Mouse (Mus musculus) lung, embryonic 14.5 days (tissue): ENCODE measurements around the gene Gm10490. TPM values are rescaled to one million over a fixed set of nuclear protein-coding genes. Genes with fewer than 3 reads are reported as not detected.
"Not testable (repeated sequence)": the region's sequence is repeated elsewhere in the genome, so short reads cannot be mapped to it uniquely, and the experiment has no call there.

Source experiments
- ATAC-seq: fragments of 200-750 bp; cut with Nextera tagmentation; 2 replicates; pipeline ENCODE4 v1.8.0; 2017; ENCODE audit warnings: mild to moderate bottlenecking, moderate TSS enrichment, moderate library complexity; ENCODE audit not compliant: insufficient read depth
- DNase-seq: peaks from one replicate; pipeline ENCODE4 v3.0.0-alpha.2; 2015
- H3K27ac ChIP-seq: fragments of 300-500 bp; sonication (generic); 2 replicates; pipeline ENCODE4 v1.5.1; 2014; ENCODE audit warnings: low read depth, mild to moderate bottlenecking, moderate library complexity
- H3K27me3 ChIP-seq: fragments of 300-500 bp; sonication (generic); 2 replicates; pipeline ENCODE4 v1.6.1; 2014; ENCODE audit warnings: low read length, control low read depth; ENCODE audit not compliant: insufficient read depth
- H3K36me3 ChIP-seq: fragments of 300-500 bp; sonication (generic); 2 replicates; pipeline ENCODE4 v1.6.1; 2014; ENCODE audit warnings: control low read depth; ENCODE audit not compliant: insufficient read depth
- H3K4me1 ChIP-seq: fragments of 300-500 bp; sonication (generic); 2 replicates; pipeline ENCODE4 v1.6.1; 2014; ENCODE audit warnings: antibody characterized with exemption, control low read depth; ENCODE audit not compliant: insufficient read depth
- H3K4me2 ChIP-seq: fragments of 300-500 bp; sonication (generic); 2 replicates; pipeline ENCODE4 v1.6.1; 2014; ENCODE audit warnings: mild to moderate bottlenecking
- H3K4me3 ChIP-seq: fragments of 300-500 bp; sonication (generic); 2 replicates; pipeline ENCODE4 v1.5.1; 2014; ENCODE audit warnings: low read depth, low read length
- H3K9ac ChIP-seq: fragments of 300-500 bp; sonication (generic); 2 replicates; pipeline ENCODE4 v1.6.1; 2014
- H3K9me3 ChIP-seq: fragments of 300-500 bp; sonication (generic); 2 replicates; pipeline ENCODE4 v1.6.1; 2016; ENCODE audit warnings: low read depth, low read length, control low read depth
- CTCF ChIP-seq: IDR thresholded peaks from 2 replicates; pipeline ENCODE4 v1.5.1; 2016; ENCODE audit warnings: antibody characterized with exemption, low read depth
- WGBS: fragments of 180-500 bp; shearing (Covaris S2); extraction: QIAGEN DNeasy Blood & Tissue Kit; methylation state at CpG from one replicate; pipeline ENCODE4 v1.1.7; 2014; 5-methylcytosine and 5-hydroxymethylcytosine counted together
- polyA plus RNA-seq: library from polyadenylated mRNA; unstranded; fragments of >200 nt; fragmentation: Nextera tagmentation; extraction: Ambion mirVana; gene quantifications from 2 replicates; pipeline ENCODE4 v1.2.1, GENCODE M21; 2014

The Gm10490 gene
- polyA plus RNA-seq, 1 experiment from 2014 or later, result not detected

DNA sequence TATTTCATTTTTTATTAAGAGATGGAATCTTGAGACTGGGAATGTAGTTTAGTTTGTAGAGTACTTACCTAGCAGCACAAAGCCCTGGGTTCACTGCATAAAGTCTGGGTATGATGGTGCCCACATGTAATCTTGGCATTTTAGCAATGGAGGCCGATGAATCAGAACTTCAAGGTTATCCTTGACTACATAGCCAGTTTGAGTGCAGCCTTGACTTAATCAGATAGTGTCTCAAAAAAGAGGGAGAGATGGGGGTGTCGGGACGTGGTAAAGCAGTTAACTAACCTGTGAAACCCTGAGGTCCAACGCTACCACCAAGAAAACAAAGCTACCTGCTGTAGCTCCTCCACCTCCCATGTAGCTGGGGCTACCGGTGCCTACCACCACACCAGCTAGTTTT is 4.9 kb upstream of the Gm10490 start:
- WGBS, result 93% methylated on average over 5 of the region's 5 CpGs
- no peaks in the 10 kb centered on the region for H3K4me1 ChIP-seq
- no peaks in the 10 kb centered on the region for H3K9me3 ChIP-seq
- DNase-seq (no peak), ATAC-seq (no peak)
- H3K36me3 ChIP-seq, result 0 out of 2 replicates have a peak, but pooled peaks cover 7% of the 10 kb centered on the region
- no peak overlapping the region for H3K27ac ChIP-seq
- H3K4me2 ChIP-seq, result no peak overlapping the region
- H3K27me3 ChIP-seq, result no peaks in the 10 kb centered on the region
- no peak overlapping the region for H3K4me3 ChIP-seq
- no peak overlapping the region for H3K9ac ChIP-seq
- TF ChIP-seq CTCF, result no peak

DNA sequence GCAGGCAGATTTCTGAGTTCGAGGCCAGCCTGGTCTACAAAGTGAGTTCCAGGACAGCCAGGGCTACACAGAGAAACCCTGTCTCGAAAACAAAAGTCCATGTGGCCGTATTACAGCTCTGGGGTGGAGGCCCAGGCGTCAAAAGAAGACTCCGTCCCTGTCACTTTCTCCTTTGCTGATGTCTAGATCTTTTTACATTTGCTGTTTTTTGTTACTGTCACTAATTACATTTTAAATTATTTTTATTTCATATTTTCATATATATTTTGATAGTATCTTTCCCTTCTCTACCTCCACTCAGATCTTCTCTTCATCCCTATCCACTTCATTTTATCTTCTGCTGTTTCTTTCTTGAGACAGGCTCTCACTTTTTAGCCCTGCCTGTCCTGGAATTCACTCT is 1.6 kb upstream of the Gm10490 start, which contains the start of gene Gm10491:
TSS of gene Gm10491 (minus strand) at position 101 of the 400 bp plus-strand sequence.
- ATAC-seq (no peak), DNase-seq (no peak)
- Histone ChIP-seq H3K27ac (no peak within 1 kb of the TSS), H3K9ac (no peak within 1 kb of the TSS), H3K4me2 (no peak within 1 kb of the TSS), H3K4me3 (no peak within 1 kb of the TSS), H3K27me3 (no peaks in the 10 kb centered on the region), H3K9me3 (no peaks in the 10 kb centered on the region), H3K4me1 (no peaks in the 10 kb centered on the region), H3K36me3 (0 out of 2 replicates have a peak, but pooled peaks cover 7% of the 10 kb centered on the region)
- TF ChIP-seq CTCF, result no peak
- WGBS, result 85% methylated on average over 5 of the region's 5 CpGs

- ATAC-seq, result no peak
- no peak overlapping the region for H3K27ac ChIP-seq
- H3K4me2 ChIP-seq, result no peak overlapping the region
- peak; percentile 4; the same call in 1 of the 2 replicates for TF ChIP-seq CTCF
- H3K4me1 ChIP-seq, result no peaks in the 10 kb centered on the region
- H3K36me3 ChIP-seq, result no peaks in the 10 kb centered on the region
- WGBS, result 59% methylated on average over 6 of the region's 6 CpGs
- no peak overlapping the region for H3K4me3 ChIP-seq
- no peaks in the 10 kb centered on the region for H3K9me3 ChIP-seq
- no peak for DNase-seq
- H3K27me3 ChIP-seq, result no peaks in the 10 kb centered on the region
- no peak overlapping the region for H3K9ac ChIP-seq
Observed at GRCm38 (mm10) chrX:7910473-7910872, 1.1 kb downstream of the Gm10490 start.

DNA sequence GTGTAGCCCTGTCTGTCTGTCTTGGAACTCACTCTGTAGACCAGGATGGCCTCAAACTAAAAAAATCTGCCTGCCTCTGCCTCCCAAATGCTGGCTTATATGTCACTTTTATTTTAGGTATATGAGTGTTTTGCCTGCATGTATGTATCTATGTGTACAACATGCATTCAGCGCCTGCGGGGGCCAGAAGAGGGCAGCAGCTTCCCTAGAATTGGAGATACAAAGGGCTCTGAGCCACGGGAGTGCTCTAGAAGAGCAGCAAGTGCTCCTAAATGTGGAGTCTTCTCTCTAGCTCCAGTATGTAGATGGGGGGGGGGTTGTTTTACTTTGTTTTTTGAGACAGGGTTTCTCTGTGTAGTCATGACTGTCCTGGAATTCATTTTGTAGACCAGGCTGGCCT is 6.3 kb downstream of the Gm10490 start:
- not testable (repeated sequence) for H3K27ac ChIP-seq, H3K9ac ChIP-seq, H3K4me3 ChIP-seq, H3K4me1 ChIP-seq, H3K4me2 ChIP-seq, ATAC-seq, H3K36me3 ChIP-seq, H3K9me3 ChIP-seq
- peak; percentile 8 for DNase-seq
- 15% methylated on average over 3 of the region's 3 CpGs for WGBS
- H3K27me3 ChIP-seq, result peaks cover 11% of the 10 kb centered on the region

DNA sequence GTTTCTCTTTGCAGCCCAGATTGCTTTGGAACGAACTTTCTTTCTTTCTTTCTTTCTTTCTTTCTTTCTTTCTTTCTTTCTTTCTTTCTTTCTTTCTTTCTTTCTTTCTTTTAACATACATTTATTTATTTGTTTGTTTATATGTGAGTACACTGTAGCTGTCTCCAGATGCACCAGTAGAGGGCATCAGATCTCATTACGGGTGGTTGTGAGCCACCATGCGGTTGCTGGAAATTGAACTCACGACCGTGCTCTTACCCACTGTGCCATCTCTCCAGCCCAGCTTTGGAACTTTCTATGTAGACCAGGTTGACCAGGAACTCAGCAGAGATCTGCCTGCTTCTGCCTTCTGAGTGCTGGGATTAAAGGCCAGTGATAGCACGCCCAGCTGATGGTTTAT is 8.6 kb downstream of the Gm10490 start:
- WGBS, result 68% methylated on average over 6 of the region's 6 CpGs
- not testable (repeated sequence) for DNase-seq, H3K9me3 ChIP-seq, H3K9ac ChIP-seq, H3K27ac ChIP-seq, H3K4me1 ChIP-seq, H3K4me3 ChIP-seq, ATAC-seq, H3K4me2 ChIP-seq, H3K36me3 ChIP-seq
- peaks cover 32% of the 10 kb centered on the region for H3K27me3 ChIP-seq

DNA sequence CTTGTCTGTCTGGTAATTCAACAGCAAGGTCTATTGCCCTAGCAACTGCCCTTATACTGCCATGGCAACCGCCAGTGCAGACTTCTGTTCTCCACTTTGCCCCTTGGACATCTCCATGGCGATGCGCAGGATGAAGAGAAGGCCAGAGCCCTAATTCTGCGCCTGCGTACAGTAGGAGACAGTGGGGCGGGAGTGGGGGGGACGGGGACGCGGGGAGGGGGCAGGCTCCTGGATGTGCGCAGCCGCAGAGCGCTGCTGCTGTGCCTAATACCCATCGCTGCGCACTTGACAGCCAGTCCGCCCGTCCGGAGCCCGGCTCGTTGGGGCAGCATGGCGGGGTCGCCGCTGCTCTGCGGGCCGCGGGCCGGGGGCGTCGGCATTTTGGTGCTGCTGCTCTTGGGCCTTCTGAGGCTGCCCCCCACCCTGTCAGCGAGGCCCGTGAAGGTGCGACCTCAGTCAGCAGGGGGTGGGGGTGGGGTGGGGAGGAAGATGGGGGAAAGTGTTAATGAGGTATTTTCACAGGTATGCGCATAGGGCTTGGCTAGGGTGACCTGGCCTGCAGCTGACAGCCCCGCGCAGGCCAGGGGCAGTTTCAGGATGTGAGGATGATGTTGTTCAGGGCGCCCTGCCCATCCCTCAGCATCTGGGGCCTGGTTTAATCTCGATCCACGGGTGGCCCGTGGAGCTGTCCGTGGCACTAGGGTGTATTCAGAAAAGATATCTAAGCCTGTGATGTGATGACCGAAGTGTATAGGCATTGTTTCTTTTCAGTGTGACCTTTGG is 10.4 kb downstream of the Gm10490 start, which contains the start of gene Pcsk1n:
TSS of gene Pcsk1n (plus strand) at position 222 of the 783 bp plus-strand sequence.
- ATAC-seq, result peak; percentile 35; the same call in 1 of the 2 replicates
- Histone ChIP-seq H3K27me3 (peaks cover 49% of the 10 kb centered on the region), H3K9me3 (no peaks in the 10 kb centered on the region)

GRCm38 (mm10) chrX:7922032-7922431 is 12.7 kb downstream of the Gm10490 start:
- DNase-seq (no peak), ATAC-seq (no peak)
- Histone ChIP-seq H3K27me3 (peaks cover 62% of the 10 kb centered on the region), H3K4me2 (peak overlapping the region; percentile 46), H3K9me3 (no peaks in the 10 kb centered on the region), H3K4me1 (no peaks in the 10 kb centered on the region), H3K9ac (no peak overlapping the region), H3K4me3 (peak overlapping the region; percentile 19), H3K36me3 (no peaks in the 10 kb centered on the region), H3K27ac (no peak overlapping the region)
- WGBS, result 7% methylated on average over 37 of the region's 48 CpGs
- TF ChIP-seq CTCF, result no peak

More for the DNA sequence above, 10.4 kb downstream of the Gm10490 start, which contains the start of gene Pcsk1n:
- Histone ChIP-seq H3K36me3 (no peaks in the 10 kb centered on the region), H3K4me3 (peak within 1 kb of the TSS; percentile 15), H3K27ac (no peak within 1 kb of the TSS), H3K9ac (no peak within 1 kb of the TSS), H3K4me2 (peak within 1 kb of the TSS; percentile 45), H3K4me1 (no peaks in the 10 kb centered on the region)
- DNase-seq, result peak; percentile 4
- WGBS, result 8% methylated on average over 30 of the region's 40 CpGs
- no peak for TF ChIP-seq CTCF
